Mouse (Mus musculus): ENCODE data around the gene Cox19. TPM values are rescaled to one million over a fixed set of nuclear protein-coding genes. Genes with fewer than 3 reads are reported as not detected.

Gene Cox19
- total and polyA plus RNA-seq, 3 experiments: 10.0 to 40.8 (median 37.7) TPM

DNA sequence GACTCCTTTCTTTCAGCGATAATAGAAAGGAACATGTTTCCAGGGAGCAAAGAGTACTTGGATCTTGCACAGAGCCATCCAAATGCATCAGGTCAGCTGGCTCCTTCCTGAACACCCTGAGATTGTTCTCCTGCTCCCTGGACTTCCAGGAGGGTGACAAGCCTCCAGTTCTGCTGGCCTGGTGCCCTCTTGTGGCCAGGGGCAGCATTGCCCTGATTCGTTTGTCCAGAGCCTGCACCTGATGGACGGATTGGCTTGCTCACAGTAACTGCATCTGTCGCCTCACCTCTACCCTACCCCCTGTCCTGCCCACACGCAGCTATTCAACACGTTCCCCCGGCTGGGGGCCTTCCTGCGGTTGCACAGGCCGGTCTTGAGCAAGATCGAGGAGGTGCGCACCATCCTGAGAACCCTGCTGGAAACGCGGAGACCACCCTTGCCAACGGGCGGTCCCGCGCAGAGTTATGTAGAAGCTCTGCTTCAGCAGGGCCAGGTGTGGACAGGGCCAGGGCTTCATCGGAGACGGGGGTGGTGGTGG lies 4.1 kb upstream of the Cox19 start:
- DNase-seq (ENCODE audit: low spot score) (peak; percentile 60), ATAC-seq (ENCODE audit: extremely low read depth, insufficient number of reproducible peaks, low FRiP score, poor library complexity, severe bottlenecking) (peak; percentile 38; the same call in 1 of the 2 replicates)
- H3K4me1 ChIP-seq (ENCODE audit: insufficient read depth, low read depth, low read length): peaks cover 58% of the 10 kb centered on the region
- TF ChIP-seq CTCF (IDR thresholded peaks at IDR 0.05; ENCODE audit: low read depth, low read length): peak; percentile 99
- no peak for TF ChIP-seq GATA2 (IDR thresholded peaks at IDR 0.05; ENCODE audit: borderline replicate concordance, low read depth, low read length)
- H3K27me3 ChIP-seq (ENCODE audit: insufficient read depth, low read length): peaks cover 28% of the 10 kb centered on the region
- H3K9me3 ChIP-seq (replicated peaks): no peaks in the 10 kb centered on the region
- peaks cover 34% of the 10 kb centered on the region for H3K36me3 ChIP-seq (replicated peaks)
- H3K4me3 ChIP-seq (ENCODE audit: low read depth, low read length): no peak overlapping the region

DNA sequence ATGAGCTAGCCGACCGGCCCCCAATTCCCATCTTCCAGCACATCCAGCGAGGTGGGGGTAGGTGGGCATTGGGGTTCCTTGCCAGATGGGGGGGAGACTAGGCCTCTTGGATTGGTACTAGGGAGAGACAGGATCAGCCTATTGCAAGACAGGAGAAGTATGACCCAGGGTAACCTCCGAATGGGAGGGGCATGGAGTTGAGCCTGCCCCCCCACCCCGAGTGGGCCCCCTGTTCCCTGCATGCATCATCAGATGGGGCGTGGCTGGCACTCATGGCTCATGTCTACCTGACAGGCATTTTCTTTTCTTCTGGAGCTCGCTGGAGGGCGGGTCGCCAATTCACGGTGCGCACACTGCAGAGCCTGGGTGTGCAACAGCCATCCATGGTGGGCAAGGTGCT lies 2.7 kb upstream of the Cox19 start:
- peaks cover 70% of the 10 kb centered on the region for H3K4me1 ChIP-seq (ENCODE audit: insufficient read depth, low read depth, low read length)
- DNase-seq (ENCODE audit: low spot score): no peak

DNA sequence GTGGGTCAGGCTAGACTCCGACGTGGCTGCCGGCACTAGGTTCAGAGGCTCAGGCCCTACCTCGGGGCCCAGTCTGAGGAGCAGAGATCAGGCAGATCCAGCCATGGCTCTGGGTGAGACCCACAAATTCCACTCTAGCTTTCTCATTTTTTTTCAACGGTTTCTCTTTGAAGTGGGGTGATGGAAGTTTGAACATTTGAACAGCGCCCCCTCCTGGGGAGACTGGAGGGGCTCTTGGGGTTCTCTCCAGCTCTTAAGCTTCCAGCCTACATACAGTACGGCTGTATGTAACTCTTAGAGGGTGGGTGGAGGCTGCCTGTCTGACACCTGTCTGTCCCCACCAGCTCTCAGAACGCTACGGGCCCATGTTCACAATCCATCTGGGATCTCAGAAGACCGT lies 2.3 kb upstream of the Cox19 start:
- H3K27me3 ChIP-seq (ENCODE audit: insufficient read depth, low read length): peaks cover 31% of the 10 kb centered on the region
- TF ChIP-seq TAL1 (conservative IDR thresholded peaks at IDR 0.05; ENCODE audit: low read depth, low read length): no peak
- TF ChIP-seq GATA2 (IDR thresholded peaks at IDR 0.05; ENCODE audit: borderline replicate concordance, low read depth, low read length): no peak
- TF ChIP-seq POLR2AphosphoS5 (IDR thresholded peaks at IDR 0.05; ENCODE audit: insufficient replicate concordance, low read depth, low read length): no peak
- 0 out of 2 replicates have a peak, but pooled peaks have one; percentile 13 for TF ChIP-seq CTCF (IDR thresholded peaks at IDR 0.05; ENCODE audit: low read depth, low read length)
- ATAC-seq (ENCODE audit: extremely low read depth, insufficient number of reproducible peaks, low FRiP score, poor library complexity, severe bottlenecking) (peak; percentile 37), DNase-seq (ENCODE audit: low spot score) (peak; percentile 77)
- no peaks in the 10 kb centered on the region for H3K9me3 ChIP-seq (replicated peaks)
- no peak overlapping the region for H3K4me3 ChIP-seq (ENCODE audit: low read depth, low read length)
- H3K36me3 ChIP-seq (replicated peaks): peaks cover 17% of the 10 kb centered on the region
- H3K4me1 ChIP-seq (ENCODE audit: insufficient read depth, low read depth, low read length): peaks cover 73% of the 10 kb centered on the region

More for the DNA sequence above, 2.7 kb upstream of the Cox19 start:
- no peaks in the 10 kb centered on the region for H3K9me3 ChIP-seq (replicated peaks)
- TF ChIP-seq GATA2 (IDR thresholded peaks at IDR 0.05; ENCODE audit: borderline replicate concordance, low read depth, low read length) (no peak), CTCF (IDR thresholded peaks at IDR 0.05; ENCODE audit: low read depth, low read length) (no peak), TAL1 (conservative IDR thresholded peaks at IDR 0.05; ENCODE audit: low read depth, low read length) (no peak)
- H3K27me3 ChIP-seq (ENCODE audit: insufficient read depth, low read length): peaks cover 31% of the 10 kb centered on the region
- no peak for ATAC-seq (ENCODE audit: extremely low read depth, insufficient number of reproducible peaks, low FRiP score, poor library complexity, severe bottlenecking)
- H3K4me3 ChIP-seq (ENCODE audit: low read depth, low read length): no peak overlapping the region
- peaks cover 22% of the 10 kb centered on the region for H3K36me3 ChIP-seq (replicated peaks)

- Histone ChIP-seq H3K36me3 (replicated peaks) (peaks cover 7% of the 10 kb centered on the region), H3K4me1 (ENCODE audit: insufficient read depth, low read depth, low read length) (peaks cover 74% of the 10 kb centered on the region), H3K9me3 (replicated peaks) (no peaks in the 10 kb centered on the region), H3K27me3 (ENCODE audit: insufficient read depth, low read length) (peaks cover 36% of the 10 kb centered on the region), H3K4me3 (ENCODE audit: low read depth, low read length) (peak within 1 kb of the TSS; percentile 41; the same call in 1 of the 2 replicates)
- no peak for DNase-seq (ENCODE audit: low spot score)
- TF ChIP-seq TAL1 (conservative IDR thresholded peaks at IDR 0.05; ENCODE audit: low read depth, low read length) (no peak), GATA2 (IDR thresholded peaks at IDR 0.05; ENCODE audit: borderline replicate concordance, low read depth, low read length) (no peak), GATA1 (IDR thresholded peaks at IDR 0.05; ENCODE audit: borderline replicate concordance, low read length) (no peak), POLR2AphosphoS5 (IDR thresholded peaks at IDR 0.05; ENCODE audit: insufficient replicate concordance, low read depth, low read length) (no peak), CTCF (IDR thresholded peaks at IDR 0.05; ENCODE audit: low read depth, low read length) (no peak)
- no peak for ATAC-seq (ENCODE audit: extremely low read depth, insufficient number of reproducible peaks, low FRiP score, poor library complexity, severe bottlenecking)
Observed at GRCm38 (mm10) chr5:139352317-139352716, 1.1 kb upstream of the Cox19 start, which contains the start of gene Cyp2w1. Gene Cyp2w1, plus strand, starts transcription at chr5:139352617.

DNA sequence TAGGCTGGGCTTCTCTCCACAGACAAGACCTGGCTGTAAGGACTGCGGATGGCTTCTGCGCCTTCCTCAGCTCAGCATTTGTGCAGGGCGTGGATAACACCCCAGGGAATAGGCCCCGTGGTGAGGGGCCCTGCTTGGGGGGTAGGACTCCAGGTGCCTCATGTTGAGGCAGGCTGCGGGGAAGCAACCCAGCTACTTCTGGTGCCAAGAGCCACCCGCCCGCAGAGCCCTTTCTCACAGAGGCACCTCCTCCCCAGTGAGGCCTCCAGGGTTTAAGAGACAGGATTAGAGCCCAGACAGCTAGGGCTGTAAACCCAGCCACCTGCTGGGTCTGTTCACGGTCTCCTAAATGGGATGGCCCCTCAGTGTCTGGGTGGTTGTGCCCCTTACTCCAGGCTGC lies 410 bp upstream of the Cox19 start:
- Histone ChIP-seq H3K27me3 (ENCODE audit: insufficient read depth, low read length) (peaks cover 35% of the 10 kb centered on the region), H3K4me1 (ENCODE audit: insufficient read depth, low read depth, low read length) (peaks cover 70% of the 10 kb centered on the region), H3K4me3 (ENCODE audit: low read depth, low read length) (peak overlapping the region; percentile 41; the same call in 1 of the 2 replicates), H3K36me3 (replicated peaks) (peaks cover 1% of the 10 kb centered on the region), H3K9me3 (replicated peaks) (no peaks in the 10 kb centered on the region)
- DNase-seq (ENCODE audit: low spot score) (no peak), ATAC-seq (ENCODE audit: extremely low read depth, insufficient number of reproducible peaks, low FRiP score, poor library complexity, severe bottlenecking) (no peak)
- TF ChIP-seq POLR2AphosphoS5 (IDR thresholded peaks at IDR 0.05; ENCODE audit: insufficient replicate concordance, low read depth, low read length): no peak
- no peak for TF ChIP-seq GATA1 (IDR thresholded peaks at IDR 0.05; ENCODE audit: borderline replicate concordance, low read length)
- no peak for TF ChIP-seq CTCF (IDR thresholded peaks at IDR 0.05; ENCODE audit: low read depth, low read length)
- TF ChIP-seq GATA2 (IDR thresholded peaks at IDR 0.05; ENCODE audit: borderline replicate concordance, low read depth, low read length): no peak

GRCm38 (mm10) chr5:139349713-139350112 lies 1.5 kb downstream of the Cox19 start:
- DNase-seq (ENCODE audit: low spot score) (no peak), ATAC-seq (ENCODE audit: extremely low read depth, insufficient number of reproducible peaks, low FRiP score, poor library complexity, severe bottlenecking) (no peak)
- Histone ChIP-seq H3K27me3 (ENCODE audit: insufficient read depth, low read length) (peaks cover 37% of the 10 kb centered on the region), H3K4me3 (ENCODE audit: low read depth, low read length) (peak overlapping the region; percentile 18; the same call in 1 of the 2 replicates), H3K9me3 (replicated peaks) (no peaks in the 10 kb centered on the region), H3K36me3 (replicated peaks) (no peaks in the 10 kb centered on the region), H3K4me1 (ENCODE audit: insufficient read depth, low read depth, low read length) (peaks cover 71% of the 10 kb centered on the region)
- TF ChIP-seq GATA1 (IDR thresholded peaks at IDR 0.05; ENCODE audit: borderline replicate concordance, low read length) (no peak), GATA2 (IDR thresholded peaks at IDR 0.05; ENCODE audit: borderline replicate concordance, low read depth, low read length) (no peak), POLR2AphosphoS5 (IDR thresholded peaks at IDR 0.05; ENCODE audit: insufficient replicate concordance, low read depth, low read length) (no peak), TAL1 (conservative IDR thresholded peaks at IDR 0.05; ENCODE audit: low read depth, low read length) (no peak), CTCF (IDR thresholded peaks at IDR 0.05; ENCODE audit: low read depth, low read length) (no peak)

Measured in G1E (cell line).